Mouse (Mus musculus) ES-E14 (cell line): ENCODE results near the gene BC037034. TPM values are rescaled to one million over a fixed set of nuclear protein-coding genes. Genes with fewer than 3 reads are reported as not detected.

Experiments used
- DNase-seq: peaks from one replicate; pipeline ENCODE4 v3.0.0-alpha.2; 2013; ENCODE audit warnings: low read depth, low spot score
- H3K27ac ChIP-seq: 2 replicates; pipeline ENCODE4 v1.5.1; 2012; ENCODE audit warnings: low read depth, mild to moderate bottlenecking, low read length, moderate library complexity, mixed read lengths; ENCODE audit not compliant: poor library complexity, insufficient read depth, severe bottlenecking
- H3K36me3 ChIP-seq: 2 replicates; pipeline ENCODE4 v1.6.1; 2012; ENCODE audit warnings: mild to moderate bottlenecking, low read length, moderate library complexity, mixed read lengths; ENCODE audit not compliant: control insufficient read depth, poor library complexity, insufficient read depth, severe bottlenecking
- H3K4me1 ChIP-seq, 2 experiments: fragments of 150-350 bp in 1 of 2; sonication (generic) in 1 of 2; 2 replicates each; pipeline ENCODE4 v1.6.1; 2012; ENCODE audit warnings: low read length in 2 of 2, mild to moderate bottlenecking in 1 of 2, mixed read lengths in 1 of 2; ENCODE audit not compliant: control insufficient read depth in 2 of 2, insufficient read depth in 2 of 2, poor library complexity in 1 of 2
- H3K4me3 ChIP-seq, 2 experiments: fragments of 150-350 bp in 1 of 2; sonication (generic) in 1 of 2; 2 replicates each; pipeline ENCODE4 v1.5.1; 2012; ENCODE audit warnings: low read length in 2 of 2, low read depth in 1 of 2, mild to moderate bottlenecking in 1 of 2, mixed read lengths in 1 of 2; ENCODE audit not compliant: insufficient read depth in 1 of 2, poor library complexity in 1 of 2, severe bottlenecking in 1 of 2
- H3K9ac ChIP-seq: 2 replicates; pipeline ENCODE4 v1.6.1; 2012; ENCODE audit warnings: low read depth, mild to moderate bottlenecking, low read length, mixed read lengths; ENCODE audit not compliant: poor library complexity, insufficient read depth, severe bottlenecking
- H3K9me3 ChIP-seq: fragments of 150-350 bp; sonication (generic); 2 replicates; pipeline ENCODE4 v1.6.1; 2012; ENCODE audit warnings: low read depth, mild to moderate bottlenecking, low read length; ENCODE audit not compliant: control insufficient read depth, insufficient read depth
- CHD2 ChIP-seq: IDR thresholded peaks from 2 replicates; pipeline ENCODE4 v1.6.1; 2014; ENCODE audit warnings: mild to moderate bottlenecking, low read depth, low read length, inconsistent platforms
- HCFC1 ChIP-seq: IDR thresholded peaks from 2 replicates; pipeline ENCODE4 v1.6.1; 2012; ENCODE audit warnings: low read length, inconsistent platforms, borderline replicate concordance; ENCODE audit not compliant: insufficient read depth
- MAFK ChIP-seq: IDR thresholded peaks from 2 replicates; pipeline ENCODE4 v1.6.1; 2014; ENCODE audit warnings: mild to moderate bottlenecking, low read depth, low read length, inconsistent platforms; ENCODE audit not compliant: insufficient read depth
- ZC3H11A ChIP-seq: IDR thresholded peaks from 2 replicates; pipeline ENCODE4 v1.6.1; 2012; ENCODE audit warnings: low read depth, mild to moderate bottlenecking, inconsistent platforms, low read length, borderline replicate concordance
- ZNF384 ChIP-seq: IDR thresholded peaks from 2 replicates; pipeline ENCODE4 v1.6.1; 2012; ENCODE audit warnings: low read depth, low read length, inconsistent platforms
- in situ Hi-C, 2 experiments: fragments of 600-800 bp; cut with MboI; formaldehyde crosslinking; loops; one replicate each; pipeline ENCODE4 v1.15.1; 2025; ENCODE audit warnings: low sequenced_read_pairs in 2 of 2, inconsistent platforms in 1 of 2; ENCODE audit not compliant: unreplicated experiment in 2 of 2
- total RNA-seq: library from RNA; depleted of rRNA; stranded (reverse); fragments of 300-350 nt; gene quantifications from 2 replicates; pipeline ENCODE4 v1.2.3, GENCODE M21; 2012

BC037034 gene
- total RNA-seq, 1 experiment = 13.7 TPM

DNA sequence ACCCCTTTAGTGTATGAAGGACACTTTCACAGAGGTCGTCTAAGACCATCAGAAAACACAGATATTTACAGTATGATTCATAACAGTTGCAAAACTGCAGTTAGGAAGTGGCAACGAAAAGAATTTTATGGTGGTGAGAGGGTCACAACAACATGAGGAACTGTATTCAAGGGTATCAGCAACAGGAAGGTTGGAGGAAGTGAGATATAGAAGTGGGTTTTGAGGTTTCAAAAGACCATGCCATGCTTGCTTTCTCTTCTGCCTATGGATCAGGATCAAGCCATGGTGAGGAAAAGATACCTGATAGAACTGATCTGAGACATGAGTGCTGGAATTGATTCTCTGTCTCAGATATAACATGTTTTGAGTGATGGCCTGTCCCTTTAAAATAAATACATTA, 36.5 kb downstream of the BC037034 start:
- no peak for DNase-seq
- H3K4me3 ChIP-seq = no peak overlapping the region
- H3K4me1 ChIP-seq = no peaks in the 10 kb centered on the region
- no peaks in the 10 kb centered on the region for H3K9me3 ChIP-seq
- H3K27ac ChIP-seq = no peak overlapping the region
- in situ Hi-C loops = no loop called here
- no peak for TF ChIP-seq MAFK
- no peak for TF ChIP-seq CHD2
- no peak for TF ChIP-seq HCFC1
- no peak for TF ChIP-seq ZNF384
- no peak for TF ChIP-seq ZC3H11A
- H3K36me3 ChIP-seq = no peaks in the 10 kb centered on the region
- H3K9ac ChIP-seq = no peak overlapping the region

DNA sequence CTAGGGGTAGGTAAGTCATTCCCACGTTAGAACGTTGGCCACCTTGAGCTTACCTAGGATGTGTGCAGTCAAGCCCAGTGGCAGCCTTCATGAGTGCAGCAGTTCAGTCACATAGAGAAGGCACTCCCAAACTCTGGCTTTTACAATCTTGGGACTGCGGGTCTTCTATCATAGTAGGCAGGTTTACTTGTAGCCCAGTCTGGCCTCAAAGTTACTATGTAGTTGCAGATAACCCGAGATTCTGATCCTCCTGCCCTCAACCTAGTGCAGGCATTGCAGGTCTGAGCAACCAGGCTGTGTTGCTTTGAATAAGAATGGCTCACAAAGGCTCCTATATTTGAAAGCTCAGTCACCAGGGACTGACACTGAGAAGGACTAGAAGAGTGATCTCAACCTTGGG, 37.3 kb downstream of the BC037034 start:
- no peak for TF ChIP-seq CHD2
- no peak for TF ChIP-seq MAFK
- no peak for TF ChIP-seq ZC3H11A
- TF ChIP-seq ZNF384 = no peak
- TF ChIP-seq HCFC1 = no peak
- no peak overlapping the region for H3K9ac ChIP-seq
- H3K4me3 ChIP-seq = no peak overlapping the region
- in situ Hi-C loops = no loop called here
- H3K36me3 ChIP-seq = no peaks in the 10 kb centered on the region
- no peaks in the 10 kb centered on the region for H3K4me1 ChIP-seq
- H3K27ac ChIP-seq = no peak overlapping the region
- no peaks in the 10 kb centered on the region for H3K9me3 ChIP-seq
- no peak for DNase-seq

- in situ Hi-C loops = no loop called here
- Histone ChIP-seq H3K4me3 (no peak within 1 kb of the TSS), H3K9me3 (no peaks in the 10 kb centered on the region), H3K36me3 (no peaks in the 10 kb centered on the region), H3K4me1 (no peaks in the 10 kb centered on the region), H3K9ac (no peak within 1 kb of the TSS), H3K27ac (no peak within 1 kb of the TSS)
- no peak for DNase-seq
- no peak for TF ChIP-seq HCFC1
- no peak for TF ChIP-seq ZNF384
- TF ChIP-seq MAFK = no peak
- no peak for TF ChIP-seq ZC3H11A
- no peak for TF ChIP-seq CHD2
These were observed 38.1 kb downstream of the BC037034 start, which contains the start of gene Nxpe5 for GRCm38 (mm10) chr5:138225700-138226099. Gene Nxpe5 (plus strand): TSS chr5:138225898.

DNA sequence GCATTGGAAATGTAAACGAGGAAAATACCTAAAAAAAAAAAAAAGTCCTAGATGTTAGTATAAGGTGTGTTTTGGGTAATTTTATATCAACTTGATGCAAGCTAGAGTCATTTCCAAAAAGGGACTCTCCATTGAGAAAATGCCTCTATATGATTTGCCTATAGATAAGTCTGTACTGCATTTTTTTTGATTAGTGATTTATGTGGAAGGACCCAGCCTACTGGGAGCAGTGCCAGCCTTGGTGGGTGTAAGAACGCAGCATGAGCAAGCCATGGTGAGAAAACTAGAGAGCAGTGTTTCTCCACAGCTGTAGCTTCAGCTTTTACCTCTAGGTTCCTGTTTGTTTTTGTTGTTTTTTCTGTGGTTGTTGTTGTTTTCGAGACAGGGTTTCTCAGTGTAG, 40.5 kb downstream of the BC037034 start:
- H3K27ac ChIP-seq = no peak overlapping the region
- no peaks in the 10 kb centered on the region for H3K9me3 ChIP-seq
- H3K4me3 ChIP-seq = no peak overlapping the region
- no peaks in the 10 kb centered on the region for H3K4me1 ChIP-seq
- TF ChIP-seq MAFK (no peak), HCFC1 (no peak), ZNF384 (no peak), ZC3H11A (no peak), CHD2 (no peak)
- H3K36me3 ChIP-seq = no peaks in the 10 kb centered on the region
- in situ Hi-C loops = no loop called here
- no peak overlapping the region for H3K9ac ChIP-seq
- no peak for DNase-seq

GRCm38 (mm10) chr5:138222111-138222510, 41.7 kb downstream of the BC037034 start:
- H3K27ac ChIP-seq = no peak overlapping the region
- peak; percentile 72 for DNase-seq
- TF ChIP-seq ZC3H11A (peak; percentile 53; the same call in 1 of the 2 replicates), HCFC1 (no peak)
- H3K9me3 ChIP-seq = no peaks in the 10 kb centered on the region
- no peaks in the 10 kb centered on the region for H3K4me1 ChIP-seq
- in situ Hi-C loops = no loop called here
- H3K36me3 ChIP-seq = no peaks in the 10 kb centered on the region
- H3K4me3 ChIP-seq = no peak overlapping the region
- no peak overlapping the region for H3K9ac ChIP-seq
